Mouse (Mus musculus): ENCODE measurements around the gene Txlng. TPM values are rescaled to one million over a fixed set of nuclear protein-coding genes. Genes with fewer than 3 reads are reported as not detected.

Gene Txlng
- total and polyA plus RNA-seq, 3 experiments, result 24.3 to 115 (median 28.8) TPM

- TF ChIP-seq ZNF384 (IDR thresholded peaks at IDR 0.05; ENCODE audit: low read depth, low read length) (no peak), TAL1 (IDR thresholded peaks at IDR 0.05; ENCODE audit: low read length) (no peak), MAZ (IDR thresholded peaks at IDR 0.05; ENCODE audit: low read depth, low read length) (no peak), SMC3 (IDR thresholded peaks at IDR 0.05; ENCODE audit: low read depth, low read length) (no peak), USF1 (IDR thresholded peaks at IDR 0.05; ENCODE audit: low read depth, low read length) (no peak), ZC3H11A (IDR thresholded peaks at IDR 0.05; ENCODE audit: low read depth, low read length) (no peak)
- no peak for DNase-seq (ENCODE audit: low read depth, low spot score)
- Histone ChIP-seq H3K4me3 (ENCODE audit: control insufficient read depth in 1 of 2, insufficient read depth in 1 of 2, low read depth in 2 of 2, low read length in 2 of 2) (no peak overlapping the region), H3K36me3 (ENCODE audit: control insufficient read depth in 1 of 2, insufficient read depth in 2 of 2, low read length in 2 of 2) (peaks cover 0 to 20% of the 10 kb centered on the region in 2 experiments; a peak in 2 of 4 replicates), H3K9me3 (replicated peaks; ENCODE audit: insufficient read depth, low read length) (no peaks in the 10 kb centered on the region), H3K27ac (ENCODE audit: control insufficient read depth, low read depth, low read length) (no peak overlapping the region), H3K27me3 (ENCODE audit: control insufficient read depth in 1 of 2, insufficient read depth in 2 of 2, low read length in 2 of 2) (no peaks in the 10 kb centered on the region), H3K4me1 (ENCODE audit: control insufficient read depth in 1 of 2, insufficient read depth in 2 of 2, low read length in 2 of 2) (peaks cover 6 to 13% of the 10 kb centered on the region in 2 experiments), H3K9ac (ENCODE audit: control insufficient read depth, low read depth, low read length, poor library complexity, severe bottlenecking) (no peak overlapping the region), H3K79me2 (ENCODE audit: control insufficient read depth, insufficient read depth, low read length, poor library complexity) (peaks cover 15% of the 10 kb centered on the region)
Measured at GRCm38 (mm10) chrX:162832101-162832500, 2.8 kb upstream of the Txlng start.

- H3K9me3 ChIP-seq (replicated peaks; ENCODE audit: insufficient read depth, low read length), result no peaks in the 10 kb centered on the region
- no peak for TF ChIP-seq JUND (IDR thresholded peaks at IDR 0.05; ENCODE audit: low read depth, low read length)
- TF ChIP-seq BHLHE40 (IDR thresholded peaks at IDR 0.05; ENCODE audit: borderline replicate concordance, low read depth, low read length), result 0 out of 2 replicates have a peak, but pooled peaks have one; percentile 15
- TF ChIP-seq ETS1 (IDR thresholded peaks at IDR 0.05; ENCODE audit: low read depth, low read length), result peak; percentile 53
- TF ChIP-seq POLR2AphosphoS5 (IDR thresholded peaks at IDR 0.05; ENCODE audit: borderline replicate concordance, low read depth, low read length), result no peak
- no peak for TF ChIP-seq ZMIZ1 (IDR thresholded peaks at IDR 0.05; ENCODE audit: low read depth, low read length)
- TF ChIP-seq RCOR1 (IDR thresholded peaks at IDR 0.05; ENCODE audit: low read depth, low read length), result peak; percentile 92
- TF ChIP-seq MXI1 (IDR thresholded peaks at IDR 0.05; ENCODE audit: low read depth, low read length), result 0 out of 2 replicates have a peak, but pooled peaks have one; percentile 10
- peak; percentile 86 for TF ChIP-seq GATA1 (IDR thresholded peaks at IDR 0.05; ENCODE audit: low read depth, low read length)
- peak; percentile 34 for TF ChIP-seq SIN3A (IDR thresholded peaks at IDR 0.05; ENCODE audit: low read length)
- TF ChIP-seq ZNF384 (IDR thresholded peaks at IDR 0.05; ENCODE audit: low read depth, low read length), result peak; percentile 21; the same call in 1 of the 2 replicates
- TF ChIP-seq TAL1 (IDR thresholded peaks at IDR 0.05; ENCODE audit: low read length), result peak; percentile 77
- peak; percentile 94 for TF ChIP-seq TCF12 (IDR thresholded peaks at IDR 0.05; ENCODE audit: low read depth, low read length)
- TF ChIP-seq EP300 (IDR thresholded peaks at IDR 0.05; ENCODE audit: low read depth in 1 of 2, low read length in 2 of 2), result peak; percentile 90 to 91
- TF ChIP-seq KAT2A (conservative IDR thresholded peaks at IDR 0.05; ENCODE audit: low read depth, low read length), result no peak
- peak; percentile 84 for DNase-seq (ENCODE audit: low read depth, low spot score)
- H3K36me3 ChIP-seq (ENCODE audit: control insufficient read depth in 1 of 2, insufficient read depth in 2 of 2, low read length in 2 of 2), result peaks cover 0 to 23% of the 10 kb centered on the region in 2 experiments; a peak in 2 of 4 replicates
- H3K4me1 ChIP-seq (ENCODE audit: control insufficient read depth in 1 of 2, insufficient read depth in 2 of 2, low read length in 2 of 2), result peaks cover 6 to 13% of the 10 kb centered on the region in 2 experiments
- peaks cover 18% of the 10 kb centered on the region for H3K79me2 ChIP-seq (ENCODE audit: control insufficient read depth, insufficient read depth, low read length, poor library complexity)
- H3K27ac ChIP-seq (ENCODE audit: control insufficient read depth, low read depth, low read length), result no peak overlapping the region
- no peak overlapping the region for H3K9ac ChIP-seq (ENCODE audit: control insufficient read depth, low read depth, low read length, poor library complexity, severe bottlenecking)
- H3K27me3 ChIP-seq (ENCODE audit: control insufficient read depth in 1 of 2, insufficient read depth in 2 of 2, low read length in 2 of 2), result no peaks in the 10 kb centered on the region
- no peak overlapping the region for H3K4me3 ChIP-seq (ENCODE audit: control insufficient read depth in 1 of 2, insufficient read depth in 1 of 2, low read depth in 2 of 2, low read length in 2 of 2)
Measured at GRCm38 (mm10) chrX:162831542-162831941, 2.3 kb upstream of the Txlng start.
